33 mouse cellular contexts compared by ENCODE assay signal in genomic region chr19:25149788-25150187, GRCm38 (mm10).
"Had no signal": no experiment of that assay in that cellular context is flagged by ENCODE, and none has a peak within 500 bp of the region (broad histone marks: within the 10 kb centered on the region; RNA-seq: fewer than 3 reads in every experiment).

No protein-coding gene starts in this region.

- ATAC-seq: liver, embryonic 12.5 days; liver, postnatal 0 days; lung, postnatal 0 days; midbrain, embryonic 13.5 days; midbrain, embryonic 15.5 days; midbrain, embryonic 16.5 days had no signal

- H3K36me3 ChIP-seq: limb, embryonic 10.5 days; limb, embryonic 12.5 days; limb, embryonic 13.5 days; limb, embryonic 15.5 days; lung, embryonic 15.5 days; midbrain, embryonic 10.5 days; midbrain, embryonic 12.5 days; midbrain, embryonic 13.5 days; midbrain, embryonic 15.5 days; neural tube, embryonic 12.5 days; neural tube, embryonic 13.5 days had no signal

- H3K27ac ChIP-seq: limb, embryonic 10.5 days; limb, embryonic 12.5 days; limb, embryonic 13.5 days; limb, embryonic 15.5 days; liver, embryonic 12.5 days; liver, embryonic 13.5 days; liver, embryonic 14.5 days; liver, embryonic 15.5 days; lung, embryonic 15.5 days; macrophage; midbrain, embryonic 10.5 days; midbrain, embryonic 12.5 days; midbrain, embryonic 13.5 days; midbrain, embryonic 15.5 days; neural tube, embryonic 12.5 days; neural tube, embryonic 13.5 days had no signal

- H3K9ac ChIP-seq: limb, embryonic 12.5 days; limb, embryonic 13.5 days; limb, embryonic 15.5 days; liver, embryonic 12.5 days; liver, embryonic 13.5 days; liver, embryonic 14.5 days; liver, embryonic 15.5 days; liver, postnatal 0 days; lung, embryonic 14.5 days; lung, embryonic 15.5 days; midbrain, embryonic 12.5 days; midbrain, embryonic 13.5 days; midbrain, embryonic 15.5 days; neural tube, embryonic 12.5 days; neural tube, embryonic 13.5 days had no signal

- H3K4me3 ChIP-seq: limb, embryonic 10.5 days; limb, embryonic 12.5 days; limb, embryonic 13.5 days; limb, embryonic 15.5 days; liver, embryonic 12.5 days; liver, embryonic 13.5 days; liver, embryonic 15.5 days; lung, embryonic 15.5 days; megakaryocyte, embryonic 14.5 days; midbrain, embryonic 10.5 days; midbrain, embryonic 12.5 days; midbrain, embryonic 13.5 days; midbrain, embryonic 15.5 days; myocyte; neural tube, embryonic 12.5 days; neural tube, embryonic 13.5 days had no signal

- H3K27me3 ChIP-seq: limb, embryonic 12.5 days; limb, embryonic 13.5 days; limb, embryonic 15.5 days; liver, embryonic 12.5 days; liver, embryonic 13.5 days; liver, embryonic 15.5 days; lung, embryonic 15.5 days; megakaryocyte, embryonic 14.5 days; midbrain, embryonic 13.5 days; midbrain, embryonic 15.5 days; neural tube, embryonic 12.5 days; neural tube, embryonic 13.5 days had no signal

- H3K9me3 ChIP-seq: limb, embryonic 10.5 days; limb, embryonic 12.5 days; limb, embryonic 13.5 days; limb, embryonic 15.5 days; liver, embryonic 12.5 days; liver, embryonic 13.5 days; liver, embryonic 15.5 days; lung, embryonic 15.5 days; megakaryocyte, embryonic 14.5 days; midbrain, embryonic 10.5 days; midbrain, embryonic 12.5 days; midbrain, embryonic 13.5 days; midbrain, embryonic 15.5 days; neural tube, embryonic 12.5 days; neural tube, embryonic 13.5 days had no signal

- H3K4me1 ChIP-seq: limb, embryonic 15.5 days; liver, embryonic 12.5 days; liver, embryonic 13.5 days; liver, embryonic 15.5 days; lung, embryonic 15.5 days; megakaryocyte, embryonic 14.5 days had no signal

- H3K4me2 ChIP-seq: limb, embryonic 12.5 days; limb, embryonic 13.5 days; limb, embryonic 15.5 days; liver, embryonic 11.5 days; liver, embryonic 12.5 days; liver, embryonic 13.5 days; liver, embryonic 15.5 days; lung, embryonic 14.5 days; lung, embryonic 15.5 days; midbrain, embryonic 11.5 days; midbrain, embryonic 12.5 days; midbrain, embryonic 13.5 days; midbrain, embryonic 15.5 days; neural tube, embryonic 12.5 days; neural tube, embryonic 13.5 days had no signal

- DNase-seq: left cerebral cortex, postnatal 4 days; liver; liver, embryonic 13.5 days; liver, postnatal 0 days; lung, adult 18-20 months; lung, adult 2 months; lung, embryonic 14.5 days; lung, postnatal 10 days; lung, postnatal 14 days; lung, postnatal 36 days; lung, postnatal 4 days; midbrain, embryonic 14.5 days had no signal
